Mouse (Mus musculus): ENCODE measurements at regions not wholly inside any gene's neighbourhood (a gene's known extent, or its start where the extent isn't known, plus 50 kb on each side); places are given as distances from the start of the nearest gene placed in this dataset.

DNA sequence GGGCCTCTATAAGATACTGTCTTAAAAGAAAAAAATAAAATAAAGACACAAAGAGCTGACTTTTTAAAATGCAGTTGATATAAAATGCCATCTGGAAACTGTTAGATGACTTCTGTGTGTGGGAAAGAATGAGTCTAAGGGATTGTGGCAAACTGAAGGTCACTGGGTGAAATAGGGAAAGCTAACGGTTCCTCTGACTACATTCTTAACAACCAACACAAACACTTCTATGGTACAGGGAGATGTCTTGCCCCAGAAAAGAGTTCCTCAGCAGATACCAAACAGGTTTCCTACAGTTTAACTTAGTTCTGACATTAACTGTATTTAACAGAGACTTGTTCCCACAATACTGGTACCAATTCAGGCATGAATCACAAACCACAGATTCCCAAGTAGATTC, 103.6 kb upstream of the Nt5c1b start:
- ATAC-seq (ENCODE audit: low read depth): no peak
- no peak overlapping the region for H3K4me2 ChIP-seq (ENCODE audit: low read depth, low read length)
- no peaks in the 10 kb centered on the region for H3K36me3 ChIP-seq (ENCODE audit: control insufficient read depth, insufficient read depth, low read length)
- no peaks in the 10 kb centered on the region for H3K27me3 ChIP-seq (ENCODE audit: control insufficient read depth, insufficient read depth, low read depth, low read length)
- no peak overlapping the region for H3K4me3 ChIP-seq (ENCODE audit: low read length)
- H3K9me3 ChIP-seq (ENCODE audit: control insufficient read depth, low read length): no peaks in the 10 kb centered on the region
- H3K9ac ChIP-seq (ENCODE audit: low read length): no peak overlapping the region
- H3K27ac ChIP-seq (ENCODE audit: low read length): no peak overlapping the region
- 63% methylated on average over 1 of the region's 1 CpGs for WGBS
- H3K4me1 ChIP-seq (replicated peaks; ENCODE audit: control insufficient read depth, insufficient read depth, low read length): no peaks in the 10 kb centered on the region

DNA sequence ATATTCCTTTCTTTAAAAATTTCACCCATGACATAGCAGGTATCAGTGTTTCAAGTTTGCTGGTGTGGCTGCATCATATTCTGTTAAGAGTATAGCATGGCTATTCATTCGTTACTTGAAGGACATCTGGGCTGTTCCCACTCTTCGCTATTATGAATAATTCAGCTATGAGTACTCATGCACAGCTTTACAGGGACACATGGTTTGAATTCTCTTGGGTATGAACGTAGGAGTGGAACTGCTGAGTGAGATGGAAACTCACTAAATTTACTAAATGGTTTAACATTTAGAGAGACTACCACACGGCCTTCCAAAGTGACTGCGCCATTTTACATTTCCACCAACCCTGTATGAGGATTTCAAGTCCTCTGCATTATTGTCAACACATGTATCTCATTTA, 97.7 kb upstream of the Nt5c1b start:
- ATAC-seq (ENCODE audit: low read depth): no peak
- Histone ChIP-seq H3K9ac (ENCODE audit: low read length) (no peak overlapping the region), H3K4me1 (replicated peaks; ENCODE audit: control insufficient read depth, insufficient read depth, low read length) (no peaks in the 10 kb centered on the region), H3K27ac (ENCODE audit: low read length) (no peak overlapping the region), H3K9me3 (ENCODE audit: control insufficient read depth, low read length) (no peaks in the 10 kb centered on the region), H3K27me3 (ENCODE audit: control insufficient read depth, insufficient read depth, low read depth, low read length) (no peaks in the 10 kb centered on the region), H3K36me3 (ENCODE audit: control insufficient read depth, insufficient read depth, low read length) (no peaks in the 10 kb centered on the region), H3K4me3 (ENCODE audit: low read length) (no peak overlapping the region), H3K4me2 (ENCODE audit: low read depth, low read length) (no peak overlapping the region)
- 84% methylated on average over 5 of the region's 5 CpGs for WGBS

DNA sequence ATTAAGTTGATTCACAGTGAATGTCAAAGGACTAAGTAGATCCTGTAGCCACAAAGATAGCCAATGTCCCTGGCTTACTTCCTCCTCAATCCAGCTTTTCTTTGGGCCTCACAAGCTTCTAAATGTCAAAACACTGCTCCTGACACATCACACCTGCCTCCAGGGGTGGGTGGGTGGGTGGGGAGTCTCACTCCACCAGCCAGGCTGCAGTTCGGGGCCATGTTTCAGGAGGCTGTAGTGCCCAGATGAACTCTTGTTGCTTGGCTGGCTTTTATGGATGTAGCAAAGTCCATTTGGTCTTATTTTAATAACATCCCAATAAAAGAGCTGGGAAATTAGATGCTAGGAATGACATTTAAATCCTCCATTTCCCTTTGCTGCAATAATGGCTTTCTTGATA, 94.5 kb upstream of the Nt5c1b start:
- no peaks in the 10 kb centered on the region for H3K36me3 ChIP-seq (ENCODE audit: control insufficient read depth, insufficient read depth, low read length)
- no peak overlapping the region for H3K4me3 ChIP-seq (ENCODE audit: low read length)
- H3K27ac ChIP-seq (ENCODE audit: low read length): no peak overlapping the region
- H3K4me1 ChIP-seq (replicated peaks; ENCODE audit: control insufficient read depth, insufficient read depth, low read length): no peaks in the 10 kb centered on the region
- no peaks in the 10 kb centered on the region for H3K27me3 ChIP-seq (ENCODE audit: control insufficient read depth, insufficient read depth, low read depth, low read length)
- H3K9me3 ChIP-seq (ENCODE audit: control insufficient read depth, low read length): no peaks in the 10 kb centered on the region
- ATAC-seq (ENCODE audit: low read depth): no peak
- no peak overlapping the region for H3K4me2 ChIP-seq (ENCODE audit: low read depth, low read length)
- 64% methylated on average over 1 of the region's 1 CpGs for whole genome bisulfite sequencing
- no peak overlapping the region for H3K9ac ChIP-seq (ENCODE audit: low read length)

DNA sequence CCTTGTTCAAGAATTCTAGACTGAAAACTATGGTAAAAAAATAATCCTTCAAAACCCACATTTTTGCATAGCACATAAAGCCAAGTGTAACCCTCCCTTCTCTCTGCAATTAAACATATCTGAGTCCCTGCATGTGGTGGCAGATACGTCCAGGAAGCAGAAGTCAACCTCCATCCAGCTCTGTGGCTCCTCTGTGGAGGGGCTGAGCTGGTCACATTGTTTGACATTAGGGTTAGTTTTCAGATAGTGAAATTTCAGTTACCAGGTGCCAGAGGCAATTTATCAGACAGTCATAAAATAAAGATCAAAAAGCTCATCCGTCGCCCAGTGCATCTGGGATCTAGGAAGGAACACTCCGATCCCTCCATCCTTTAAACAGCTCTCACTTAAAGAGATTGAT, 77.1 kb upstream of the Nt5c1b start:
- Histone ChIP-seq H3K9ac (ENCODE audit: low read length) (no peak overlapping the region), H3K4me3 (ENCODE audit: low read length) (no peak overlapping the region), H3K4me1 (replicated peaks; ENCODE audit: control insufficient read depth, insufficient read depth, low read length) (no peaks in the 10 kb centered on the region), H3K27me3 (ENCODE audit: control insufficient read depth, insufficient read depth, low read depth, low read length) (no peaks in the 10 kb centered on the region), H3K9me3 (ENCODE audit: control insufficient read depth, low read length) (no peaks in the 10 kb centered on the region), H3K36me3 (ENCODE audit: control insufficient read depth, insufficient read depth, low read length) (no peaks in the 10 kb centered on the region), H3K27ac (ENCODE audit: low read length) (no peak overlapping the region), H3K4me2 (ENCODE audit: low read depth, low read length) (no peak overlapping the region)
- no peak for ATAC-seq (ENCODE audit: low read depth)
- 49% methylated on average over 4 of the region's 4 CpGs for WGBS

DNA sequence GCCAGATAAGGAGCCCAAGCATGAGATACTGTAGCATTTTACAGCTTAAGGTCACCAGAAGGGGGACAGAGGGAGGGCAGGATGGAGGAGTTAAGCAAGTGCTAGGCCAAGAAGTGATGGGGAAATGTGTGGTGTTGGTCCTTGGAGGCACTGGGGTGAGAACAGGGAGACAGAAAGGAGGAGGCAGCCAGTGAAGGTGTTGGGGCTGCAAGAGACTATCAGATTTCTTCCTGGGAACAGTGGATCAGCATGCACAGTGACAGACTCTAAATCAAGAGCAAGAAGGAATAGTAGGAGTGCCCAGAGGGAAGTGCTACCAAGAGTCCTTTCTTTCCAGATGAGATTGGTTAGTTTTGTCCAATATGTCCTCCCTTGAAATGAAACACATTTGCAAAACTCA, 63.8 kb upstream of the Nt5c1b start:
- Histone ChIP-seq H3K27ac (ENCODE audit: low read length) (no peak overlapping the region), H3K9me3 (ENCODE audit: control insufficient read depth, low read length) (no peaks in the 10 kb centered on the region), H3K9ac (ENCODE audit: low read length) (no peak overlapping the region), H3K27me3 (ENCODE audit: control insufficient read depth, insufficient read depth, low read depth, low read length) (no peaks in the 10 kb centered on the region), H3K4me2 (ENCODE audit: low read depth, low read length) (no peak overlapping the region), H3K36me3 (ENCODE audit: control insufficient read depth, insufficient read depth, low read length) (no peaks in the 10 kb centered on the region), H3K4me3 (ENCODE audit: low read length) (no peak overlapping the region), H3K4me1 (replicated peaks; ENCODE audit: control insufficient read depth, insufficient read depth, low read length) (no peaks in the 10 kb centered on the region)
- no peak for ATAC-seq (ENCODE audit: low read depth)

Data from lung, embryonic 16.5 days (tissue).